Mouse (Mus musculus) ES-Bruce4 (cell line): Measurements from ENCODE around the gene Pigk. TPM values are rescaled to one million over a fixed set of nuclear protein-coding genes. Genes with fewer than 3 reads are reported as not detected.
A peak's percentile ranks its signal among the peaks of the same experiment; 100 is the strongest.

ENCODE experiments used
- H3K27ac ChIP-seq: 2 replicates; pipeline ENCODE4 v1.5.1; 2012; ENCODE audit warnings: low read length, inconsistent platforms; ENCODE audit not compliant: insufficient read depth
- H3K27me3 ChIP-seq: 2 replicates; pipeline ENCODE4 v1.6.1; 2012; ENCODE audit warnings: mild to moderate bottlenecking, low read length, inconsistent platforms; ENCODE audit not compliant: control insufficient read depth, poor library complexity, insufficient read depth, severe bottlenecking
- H3K36me3 ChIP-seq: 2 replicates; pipeline ENCODE4 v1.6.1; 2012; ENCODE audit warnings: inconsistent platforms, mild to moderate bottlenecking, low read length, moderate library complexity; ENCODE audit not compliant: control insufficient read depth, poor library complexity, insufficient read depth, severe bottlenecking
- H3K4me1 ChIP-seq: one replicate; pipeline ENCODE4 v1.8.1; 2011; ENCODE audit warnings: low read length; ENCODE audit not compliant: control insufficient read depth, insufficient read depth
- H3K4me3 ChIP-seq: 2 replicates; pipeline ENCODE4 v1.5.1; 2011; ENCODE audit warnings: low read depth, mild to moderate bottlenecking, low read length
- H3K9ac ChIP-seq: 2 replicates; pipeline ENCODE4 v1.6.1; 2012; ENCODE audit warnings: low read depth, mild to moderate bottlenecking, inconsistent platforms; ENCODE audit not compliant: poor library complexity, severe bottlenecking
- H3K9me3 ChIP-seq: replicated peaks from 2 replicates; pipeline ENCODE4 v1.6.1; 2012; ENCODE audit warnings: mild to moderate bottlenecking, low read length, inconsistent platforms; ENCODE audit not compliant: control insufficient read depth, poor library complexity, insufficient read depth, severe bottlenecking
- CTCF ChIP-seq: IDR thresholded peaks from one replicate; pipeline ENCODE4 v1.8.1; 2011; ENCODE audit warnings: low read depth, low read length
- EP300 ChIP-seq: IDR thresholded peaks from 2 replicates; pipeline ENCODE4 v1.6.1; 2011; ENCODE audit warnings: low read depth, low read length; ENCODE audit not compliant: insufficient read depth
- POLR2A ChIP-seq: IDR thresholded peaks from one replicate; pipeline ENCODE4 v1.8.1; 2011; ENCODE audit warnings: low read length; ENCODE audit not compliant: insufficient read depth
- polyA plus RNA-seq: library from polyadenylated mRNA; stranded (reverse); fragments of >200 nt; gene quantifications from 2 replicates; pipeline ENCODE4 v1.2.4, GENCODE M21; 2011; ENCODE audit warnings: low read depth; ENCODE audit not compliant: missing spikeins, insufficient read depth, insufficient read length

Gene Pigk
- polyA plus RNA-seq, 1 experiment: 23.8 TPM

- Histone ChIP-seq H3K9ac (no peak overlapping the region), H3K36me3 (no peaks in the 10 kb centered on the region), H3K27ac (no peak overlapping the region), H3K9me3 (no peaks in the 10 kb centered on the region), H3K4me1 (no peaks in the 10 kb centered on the region), H3K27me3 (no peaks in the 10 kb centered on the region), H3K4me3 (peak overlapping the region; percentile 48; the same call in 1 of the 2 replicates)
- TF ChIP-seq POLR2A (no peak), EP300 (no peak), CTCF (peak; percentile 41)
These were observed 49.4 kb downstream of the Pigk start for GRCm38 (mm10) chr3:152763139-152763882.

DNA sequence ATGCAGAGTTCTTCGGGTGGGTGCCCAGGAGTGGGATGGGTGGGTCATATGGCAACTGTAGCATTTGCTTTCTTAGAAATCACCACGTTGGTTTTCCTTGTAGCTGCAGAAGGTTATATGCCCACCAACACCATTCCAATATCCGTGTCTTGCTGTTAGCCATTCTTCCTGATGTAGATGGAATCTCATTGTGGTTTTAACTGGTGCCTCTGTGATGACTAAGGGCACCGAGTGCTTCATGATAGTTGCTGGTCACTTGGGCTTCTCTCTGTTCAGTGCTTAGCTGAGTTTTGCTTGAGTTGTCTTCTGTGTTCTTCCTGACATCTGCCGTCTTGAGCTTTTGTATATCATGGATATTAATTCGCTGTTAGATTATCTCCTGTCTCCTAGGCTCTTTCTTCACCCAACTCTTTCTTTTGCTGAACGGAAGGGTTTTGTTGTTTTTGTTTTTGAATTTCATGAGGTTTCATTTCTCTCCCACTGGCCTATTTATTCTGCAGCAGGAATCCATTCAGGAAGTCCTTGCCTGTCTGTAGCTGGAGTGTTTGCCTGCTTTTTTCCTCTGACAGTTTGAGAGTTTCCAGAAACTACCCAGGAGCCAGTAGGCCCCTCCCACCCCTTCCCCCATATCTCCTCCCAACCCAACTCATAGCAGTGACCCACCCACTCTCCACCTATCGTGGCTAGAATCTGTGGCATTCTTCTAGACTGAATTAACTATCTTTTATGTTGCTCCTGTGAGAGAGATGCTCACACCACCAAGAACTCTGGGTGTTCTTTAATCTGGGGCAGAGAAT is 50.8 kb downstream of the Pigk start:
- Histone ChIP-seq H3K4me1 (no peaks in the 10 kb centered on the region), H3K27me3 (no peaks in the 10 kb centered on the region), H3K9me3 (no peaks in the 10 kb centered on the region), H3K27ac (no peak overlapping the region), H3K9ac (no peak overlapping the region), H3K4me3 (no peak overlapping the region), H3K36me3 (0 out of 2 replicates have a peak, but pooled peaks cover 2% of the 10 kb centered on the region)
- TF ChIP-seq CTCF (no peak), POLR2A (no peak), EP300 (no peak)

GRCm38 (mm10) chr3:152767485-152767884 is 53.6 kb downstream of the Pigk start:
- TF ChIP-seq POLR2A (no peak), CTCF (no peak), EP300 (no peak)
- no peak overlapping the region for H3K9ac ChIP-seq
- no peak overlapping the region for H3K4me3 ChIP-seq
- no peaks in the 10 kb centered on the region for H3K27me3 ChIP-seq
- H3K36me3 ChIP-seq: 0 out of 2 replicates have a peak, but pooled peaks cover 2% of the 10 kb centered on the region
- H3K4me1 ChIP-seq: no peaks in the 10 kb centered on the region
- H3K27ac ChIP-seq: no peak overlapping the region
- H3K9me3 ChIP-seq: no peaks in the 10 kb centered on the region

DNA sequence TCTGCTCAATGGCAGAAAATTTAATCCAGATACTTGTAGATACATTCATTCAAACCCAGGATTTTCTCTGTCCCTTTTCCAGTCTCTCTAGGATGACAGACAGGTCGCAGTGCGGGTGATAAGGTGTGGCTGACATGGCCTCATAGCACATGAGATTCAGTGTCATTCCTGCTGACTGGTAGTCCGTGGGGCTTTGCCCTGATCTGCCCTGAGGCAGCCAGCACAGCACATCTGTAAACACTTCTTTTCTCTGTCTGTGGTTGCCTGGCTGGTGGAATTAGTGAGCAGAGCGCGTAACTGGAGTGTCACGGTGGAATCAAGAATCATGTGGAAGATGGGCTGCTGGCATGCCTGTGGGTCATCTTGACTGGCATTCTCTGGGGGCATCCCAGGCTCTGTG is 56.2 kb downstream of the Pigk start:
- Histone ChIP-seq H3K4me1 (no peaks in the 10 kb centered on the region), H3K36me3 (0 out of 2 replicates have a peak, but pooled peaks cover 2% of the 10 kb centered on the region), H3K9ac (no peak overlapping the region), H3K9me3 (no peaks in the 10 kb centered on the region), H3K4me3 (no peak overlapping the region), H3K27ac (no peak overlapping the region), H3K27me3 (no peaks in the 10 kb centered on the region)
- TF ChIP-seq EP300: no peak
- no peak for TF ChIP-seq CTCF
- TF ChIP-seq POLR2A: no peak

GRCm38 (mm10) chr3:152776363-152776762 is 62.5 kb downstream of the Pigk start:
- Histone ChIP-seq H3K27ac (no peak overlapping the region), H3K36me3 (no peaks in the 10 kb centered on the region), H3K27me3 (no peaks in the 10 kb centered on the region), H3K9me3 (no peaks in the 10 kb centered on the region), H3K9ac (no peak overlapping the region), H3K4me1 (no peaks in the 10 kb centered on the region), H3K4me3 (no peak overlapping the region)
- TF ChIP-seq EP300 (no peak), POLR2A (no peak), CTCF (no peak)

DNA sequence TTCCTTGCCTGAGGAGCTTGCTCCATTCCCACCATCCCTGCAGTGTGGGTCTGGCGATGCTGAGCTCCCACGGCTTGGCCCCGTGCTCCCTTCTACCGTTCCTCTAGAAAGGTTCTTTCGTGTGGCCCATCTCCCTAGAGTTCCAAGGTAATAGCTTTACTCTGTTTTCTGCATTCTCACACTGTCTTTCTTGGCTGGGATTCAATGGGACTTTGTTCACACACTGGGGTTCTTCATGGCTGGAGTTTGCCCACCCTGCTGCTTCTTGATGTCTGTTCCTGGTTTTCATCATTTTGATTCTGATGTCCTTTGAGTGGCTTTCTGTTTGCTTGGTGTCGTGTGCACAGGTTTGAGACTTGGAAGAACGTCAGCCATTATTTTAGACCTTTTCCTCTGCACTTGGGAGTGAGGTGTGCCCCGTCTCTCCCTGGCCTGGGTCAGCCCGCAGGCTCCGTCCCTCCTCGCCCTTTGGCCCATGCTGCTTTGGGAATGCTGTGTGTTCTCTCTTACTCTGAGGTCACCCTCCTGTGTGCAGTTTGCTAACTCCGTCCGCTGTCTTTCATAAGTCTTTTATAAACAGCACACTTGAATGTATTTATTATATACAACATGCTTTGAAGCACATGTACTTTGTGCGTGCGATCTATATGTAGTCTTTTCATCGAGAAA is 63.1 kb downstream of the Pigk start:
- Histone ChIP-seq H3K9me3 (no peaks in the 10 kb centered on the region), H3K9ac (no peak overlapping the region), H3K36me3 (no peaks in the 10 kb centered on the region), H3K27ac (no peak overlapping the region), H3K4me3 (no peak overlapping the region), H3K4me1 (no peaks in the 10 kb centered on the region), H3K27me3 (no peaks in the 10 kb centered on the region)
- TF ChIP-seq EP300 (no peak), POLR2A (no peak), CTCF (no peak)
